14 mouse cellular contexts compared by ENCODE assay signal in the genomic region with DNA sequence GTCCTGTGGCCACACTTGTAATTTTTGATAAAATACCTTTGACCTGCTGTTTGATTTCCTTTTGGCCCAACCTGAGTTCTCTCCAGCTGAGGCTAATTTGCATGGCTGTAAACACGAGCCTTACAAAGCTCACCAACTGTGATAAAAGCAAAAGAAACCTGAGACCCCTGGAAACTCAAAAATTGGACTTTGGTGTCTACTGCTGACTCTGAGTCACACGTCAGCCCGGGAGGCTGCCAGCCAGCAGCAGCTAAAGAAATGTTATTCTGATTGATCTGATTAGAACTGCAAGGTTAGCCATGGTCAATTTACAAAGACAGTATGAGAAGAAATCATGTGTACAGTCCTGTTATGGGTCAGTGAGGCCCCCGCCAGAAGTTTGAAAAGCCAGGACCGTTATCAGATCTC.
DNase-seq lines count a peak whose midpoint lies in the region; ATAC-seq lines count a peak whose summit lies in the region.
"Had no signal": no experiment of that assay in that cellular context is flagged by ENCODE, and none has a peak within 500 bp of the region (broad histone marks: within the 10 kb centered on the region; RNA-seq: fewer than 3 reads in every experiment).

No protein-coding gene starts in this region.

- peak; percentile 62 for DNase-seq in Muller cell, postnatal 12 days (ENCODE audit: inconsistent ontology term)
- peak; percentile 6 for DNase-seq in adipocyte (ENCODE audit: low spot score)
- peak; percentile 55 for DNase-seq in intestine, embryonic 14.5 days (ENCODE audit: low spot score)
- DNase-seq in limb, embryonic 11.5 days (ENCODE audit: low spot score), result peak; percentile 49
- DNase-seq in layer of hippocampus, adult 18-20 months (ENCODE audit: low spot score in 2 of 2), result no peak
- no peak for DNase-seq in cerebellum, adult 18-20 months
- DNase-seq in lung, adult 18-20 months, result no peak
- DNase-seq: gastrocnemius, postnatal 10 days; lung, postnatal 10 days; retina, postnatal 1 day had no signal

- H3K4me1 ChIP-seq in intestine, embryonic 14.5 days (replicated peaks; ENCODE audit: control insufficient read depth, insufficient read depth, low read length), result peaks cover 12% of the 10 kb centered on the region
- peaks cover 15% of the 10 kb centered on the region; the same call in 1 of the 2 replicates for H3K4me1 ChIP-seq in limb, embryonic 11.5 days (ENCODE audit: control insufficient read depth, insufficient read depth, low read length)

- H3K36me3 ChIP-seq in intestine, embryonic 14.5 days (ENCODE audit: control insufficient read depth, insufficient read depth, low read length), result no peaks in the 10 kb centered on the region
- H3K36me3 ChIP-seq in limb, embryonic 11.5 days (ENCODE audit: control insufficient read depth, insufficient read depth, low read length), result no peaks in the 10 kb centered on the region
- H3K36me3 ChIP-seq: forebrain, embryonic 12.5 days; heart, embryonic 13.5 days; midbrain, embryonic 13.5 days had no signal

- no peak overlapping the region for H3K27ac ChIP-seq in intestine, embryonic 14.5 days (ENCODE audit: low read depth)
- H3K27ac ChIP-seq in limb, embryonic 11.5 days (replicated peaks; ENCODE audit: low read depth, low read length), result no peak overlapping the region
- H3K27ac ChIP-seq: forebrain, embryonic 12.5 days; midbrain, embryonic 13.5 days had no signal

- no peak overlapping the region for H3K9ac ChIP-seq in intestine, embryonic 14.5 days (ENCODE audit: low read length)
- no peak overlapping the region for H3K9ac ChIP-seq in limb, embryonic 11.5 days (ENCODE audit: low read length)
- H3K9ac ChIP-seq: forebrain, embryonic 12.5 days; heart, embryonic 13.5 days; midbrain, embryonic 13.5 days had no signal

- no peaks in the 10 kb centered on the region for H3K9me3 ChIP-seq in intestine, embryonic 14.5 days (ENCODE audit: control insufficient read depth, low read length)
- no peaks in the 10 kb centered on the region for H3K9me3 ChIP-seq in limb, embryonic 11.5 days (ENCODE audit: control insufficient read depth, low read length)
- H3K9me3 ChIP-seq: forebrain, embryonic 12.5 days; heart, embryonic 13.5 days; midbrain, embryonic 13.5 days had no signal

- peak; percentile 28; the same call in 1 of the 2 replicates for ATAC-seq in intestine, embryonic 14.5 days (replicated peaks; ENCODE audit: low FRiP score, low TSS enrichment, low read depth)
- peak; percentile 38; the same call in 1 of the 2 replicates for ATAC-seq in limb, embryonic 11.5 days (ENCODE audit: insufficient number of reproducible peaks, low FRiP score, low TSS enrichment, low read depth)
- ATAC-seq: hindbrain, embryonic 16.5 days had no signal

- H3K4me3 ChIP-seq in intestine, embryonic 14.5 days (ENCODE audit: low read depth, low read length), result no peak overlapping the region
- H3K4me3 ChIP-seq in limb, embryonic 11.5 days (ENCODE audit: low read depth, low read length), result no peak overlapping the region
- H3K4me3 ChIP-seq: forebrain, embryonic 12.5 days; heart, embryonic 13.5 days; midbrain, embryonic 13.5 days had no signal

- H3K27me3 ChIP-seq in intestine, embryonic 14.5 days (replicated peaks; ENCODE audit: control insufficient read depth, insufficient read depth, low read length), result no peaks in the 10 kb centered on the region
- H3K27me3 ChIP-seq in limb, embryonic 11.5 days (ENCODE audit: control insufficient read depth, insufficient read depth, low read length), result no peaks in the 10 kb centered on the region
- H3K27me3 ChIP-seq: forebrain, embryonic 12.5 days had no signal

- H3K4me2 ChIP-seq in intestine, embryonic 14.5 days (ENCODE audit: low read length), result no peak overlapping the region
- no peak overlapping the region for H3K4me2 ChIP-seq in limb, embryonic 11.5 days (ENCODE audit: low read depth, severe bottlenecking)
- H3K4me2 ChIP-seq: forebrain, embryonic 12.5 days; heart, embryonic 13.5 days; midbrain, embryonic 13.5 days had no signal

- WGBS in intestine, embryonic 14.5 days, result 28% methylated on average over 5 of the region's 5 CpGs
- WGBS in limb, embryonic 11.5 days, result 8% methylated on average over 5 of the region's 5 CpGs

Comparison
In these comparisons a context has a peak if more than half of its experiments do, and no peak if none do; other contexts are left out.
1. DNase-seq: peak in Muller cell, postnatal 12 days (single experiment), adipocyte (single experiment), intestine, embryonic 14.5 days (single experiment) and limb, embryonic 11.5 days (single experiment); none in layer of hippocampus, adult 18-20 months (0 of 2), cerebellum, adult 18-20 months (0 of 2) and lung, adult 18-20 months (0 of 2).